Mouse (Mus musculus) midbrain, postnatal 0 days (tissue): Measurements from ENCODE around the gene Slc2a4. TPM values are rescaled to one million over a fixed set of nuclear protein-coding genes. Genes with fewer than 3 reads are reported as not detected.

Source experiments
- ATAC-seq: fragments of 200-750 bp; cut with Nextera tagmentation; 2 replicates; pipeline ENCODE4 v1.8.0; 2017; ENCODE audit warnings: moderate number of reproducible peaks, mild to moderate bottlenecking, moderate TSS enrichment, moderate library complexity; ENCODE audit not compliant: low FRiP score
- DNase-seq: peaks from one replicate; pipeline ENCODE4 v3.0.0-alpha.2; 2015; ENCODE audit warnings: low spot score
- H3K27ac ChIP-seq: fragments of 300-500 bp; sonication (generic); 2 replicates; pipeline ENCODE4 v1.5.1; 2014; ENCODE audit warnings: low read depth, mild to moderate bottlenecking, low read length, mixed read lengths
- H3K27me3 ChIP-seq: fragments of 300-500 bp; sonication (generic); 2 replicates; pipeline ENCODE4 v1.6.1; 2014; ENCODE audit warnings: low read length, control low read depth, mixed read lengths; ENCODE audit not compliant: insufficient read depth
- H3K36me3 ChIP-seq: fragments of 300-500 bp; sonication (generic); 2 replicates; pipeline ENCODE4 v1.6.1; 2014; ENCODE audit warnings: low read length, control low read depth, mixed read lengths; ENCODE audit not compliant: insufficient read depth
- H3K4me1 ChIP-seq: fragments of 300-500 bp; sonication (generic); 2 replicates; pipeline ENCODE4 v1.6.1; 2014; ENCODE audit warnings: mild to moderate bottlenecking, control low read depth, antibody characterized with exemption, low read length, mixed read lengths; ENCODE audit not compliant: insufficient read depth
- H3K4me2 ChIP-seq: fragments of 300-500 bp; sonication (generic); 2 replicates; pipeline ENCODE4 v1.6.1; 2014; ENCODE audit warnings: low read depth, mild to moderate bottlenecking, low read length, mixed read lengths; ENCODE audit not compliant: poor library complexity, severe bottlenecking
- H3K4me3 ChIP-seq: fragments of 300-500 bp; sonication (generic); 2 replicates; pipeline ENCODE4 v1.5.1; 2014; ENCODE audit warnings: low read depth, mild to moderate bottlenecking, low read length, moderate library complexity
- H3K9ac ChIP-seq: fragments of 300-500 bp; sonication (generic); replicated peaks from 2 replicates; pipeline ENCODE4 v1.6.1; 2014; ENCODE audit warnings: mild to moderate bottlenecking, low read length, moderate library complexity, mixed read lengths; ENCODE audit not compliant: poor library complexity, severe bottlenecking
- H3K9me3 ChIP-seq: fragments of 300-500 bp; sonication (generic); 2 replicates; pipeline ENCODE4 v1.6.1; 2016; ENCODE audit warnings: low read length, control low read depth
- CTCF ChIP-seq: IDR thresholded peaks from 2 replicates; pipeline ENCODE4 v1.5.1; 2016; ENCODE audit warnings: antibody characterized with exemption, mild to moderate bottlenecking
- WGBS: fragments of 180-500 bp; shearing (Covaris S2); extraction: QIAGEN DNeasy Blood & Tissue Kit; methylation state at CpG from one replicate; pipeline ENCODE4 v1.1.7; 2014; 5-methylcytosine and 5-hydroxymethylcytosine counted together
- polyA plus RNA-seq: library from polyadenylated mRNA; unstranded; fragments of >200 nt; fragmentation: Nextera tagmentation; extraction: Ambion mirVana; gene quantifications from 2 replicates; pipeline ENCODE4 v1.2.1, GENCODE M21; 2015
- total RNA-seq: library from RNA; depleted of rRNA; stranded (reverse); fragments of >200 nt; gene quantifications from 2 replicates; pipeline ENCODE4 v1.2.3, GENCODE M21; 2014

The Slc2a4 gene
- total and polyA plus RNA-seq, 2 experiments from 2014 or later: 4.0 to 8.8 TPM

- WGBS: 2% methylated on average over 29 of the region's 30 CpGs
- no peak for TF ChIP-seq CTCF
- ATAC-seq (no peak), DNase-seq (no peak)
- Histone ChIP-seq H3K27me3 (peaks cover 3% of the 10 kb centered on the region; the same call in 1 of the 2 replicates), H3K27ac (no peak overlapping the region), H3K9ac (peak overlapping the region; percentile 67), H3K9me3 (no peaks in the 10 kb centered on the region), H3K4me3 (peak overlapping the region; percentile 54), H3K36me3 (no peaks in the 10 kb centered on the region), H3K4me2 (peak overlapping the region; percentile 99), H3K4me1 (no peaks in the 10 kb centered on the region)
These were observed 11.8 kb downstream of the Slc2a4 start for GRCm38 (mm10) chr11:69936156-69936555.

- no peaks in the 10 kb centered on the region for H3K36me3 ChIP-seq
- H3K27ac ChIP-seq: no peak within 1 kb of the TSS
- peak; percentile 34; the same call in 1 of the 2 replicates for TF ChIP-seq CTCF
- peak within 1 kb of the TSS; percentile 67 for H3K9ac ChIP-seq
- peak within 1 kb of the TSS; percentile 99 for H3K4me2 ChIP-seq
- ATAC-seq: peak; percentile 93
- no peaks in the 10 kb centered on the region for H3K9me3 ChIP-seq
- H3K4me1 ChIP-seq: no peaks in the 10 kb centered on the region
- peak within 1 kb of the TSS; percentile 54 for H3K4me3 ChIP-seq
- DNase-seq: peak; percentile 94
- WGBS: 2% methylated on average over 38 of the region's 62 CpGs
- peaks cover 3% of the 10 kb centered on the region; the same call in 1 of the 2 replicates for H3K27me3 ChIP-seq
These were observed 12.7 kb downstream of the Slc2a4 start, which contains the start of gene Ybx2 for GRCm38 (mm10) chr11:69935137-69935879. Gene Ybx2 (plus strand): TSS chr11:69935796.

GRCm38 (mm10) chr11:69934681-69935080, 13.3 kb downstream of the Slc2a4 start:
- TF ChIP-seq CTCF: no peak
- Histone ChIP-seq H3K9ac (no peak overlapping the region), H3K4me3 (no peak overlapping the region), H3K27ac (no peak overlapping the region), H3K36me3 (no peaks in the 10 kb centered on the region), H3K9me3 (no peaks in the 10 kb centered on the region), H3K4me2 (peak overlapping the region; percentile 28; the same call in 1 of the 2 replicates), H3K27me3 (peaks cover 3% of the 10 kb centered on the region; the same call in 1 of the 2 replicates), H3K4me1 (no peaks in the 10 kb centered on the region)
- ATAC-seq (no peak), DNase-seq (no peak)
- 22% methylated on average over 6 of the region's 6 CpGs for WGBS

GRCm38 (mm10) chr11:69934169-69934568, 13.8 kb downstream of the Slc2a4 start:
- no peak overlapping the region for H3K9ac ChIP-seq
- DNase-seq: peak; percentile 86
- peak; percentile 91 for TF ChIP-seq CTCF
- no peaks in the 10 kb centered on the region for H3K36me3 ChIP-seq
- H3K4me2 ChIP-seq: peak overlapping the region; percentile 28
- no peak overlapping the region for H3K4me3 ChIP-seq
- no peak overlapping the region for H3K27ac ChIP-seq
- no peaks in the 10 kb centered on the region for H3K9me3 ChIP-seq
- 0 out of 2 replicates have a peak, but pooled peaks have one; percentile 44 for ATAC-seq
- H3K27me3 ChIP-seq: peaks cover 3% of the 10 kb centered on the region; the same call in 1 of the 2 replicates
- no peaks in the 10 kb centered on the region for H3K4me1 ChIP-seq
- under 1% methylated on average over 18 of the region's 18 CpGs for WGBS

GRCm38 (mm10) chr11:69933066-69933465, 14.9 kb downstream of the Slc2a4 start:
- 75% methylated on average over 4 of the region's 4 CpGs for WGBS

GRCm38 (mm10) chr11:69932254-69932653, 15.7 kb downstream of the Slc2a4 start:
- DNase-seq: no peak
- TF ChIP-seq CTCF: peak; percentile 18; the same call in 1 of the 2 replicates
- no peak overlapping the region for H3K27ac ChIP-seq
- 32% methylated on average over 3 of the region's 3 CpGs for WGBS
- no peaks in the 10 kb centered on the region; the same call in 1 of the 2 replicates for H3K27me3 ChIP-seq
- no peaks in the 10 kb centered on the region for H3K9me3 ChIP-seq
- no peak overlapping the region for H3K4me3 ChIP-seq
- ATAC-seq: no peak
- no peak overlapping the region for H3K9ac ChIP-seq
- H3K36me3 ChIP-seq: no peaks in the 10 kb centered on the region
- H3K4me2 ChIP-seq: no peak overlapping the region
- H3K4me1 ChIP-seq: no peaks in the 10 kb centered on the region

More at GRCm38 (mm10) chr11:69933066-69933465, 14.9 kb downstream of the Slc2a4 start:
- Histone ChIP-seq H3K27ac (no peak overlapping the region), H3K9me3 (no peaks in the 10 kb centered on the region), H3K9ac (no peak overlapping the region), H3K27me3 (no peaks in the 10 kb centered on the region; the same call in 1 of the 2 replicates), H3K4me1 (no peaks in the 10 kb centered on the region), H3K4me3 (no peak overlapping the region), H3K36me3 (no peaks in the 10 kb centered on the region), H3K4me2 (no peak overlapping the region)
- ATAC-seq (no peak), DNase-seq (no peak)
- TF ChIP-seq CTCF: no peak
